Mouse (Mus musculus) erythroid progenitor cell, adult 5-6 weeks (primary cell): ENCODE results near the gene Cfap54. TPM values are rescaled to one million over a fixed set of nuclear protein-coding genes. Genes with fewer than 3 reads are reported as not detected.
A peak's percentile ranks its signal among the peaks of the same experiment; 100 is the strongest.

Experiments
- ATAC-seq: replicated peaks from 2 replicates; pipeline ENCODE4 v1.8.0; 2016; ENCODE audit warnings: moderate number of reproducible peaks, mild to moderate bottlenecking, moderate TSS enrichment, inconsistent platforms; ENCODE audit not compliant: poor library complexity, low FRiP score, severe bottlenecking
- total RNA-seq, 2 experiments: library from RNA; stranded (forward) in 1 of 2; stranded (reverse) in 1 of 2; fragments of 150-400 nt in 1 of 2; fragments of 186-747, 209-891 nt in 1 of 2; gene quantifications; 2 replicates each; pipeline versions ENCODE4 v1.2.3 to v1.2.4; 2015 to 2017; ENCODE audit warnings: low replicate concordance in 2 of 2

The Cfap54 gene
- total RNA-seq, 2 experiments from 2014 or later = 3.6 TPM; not detected in 1

DNA sequence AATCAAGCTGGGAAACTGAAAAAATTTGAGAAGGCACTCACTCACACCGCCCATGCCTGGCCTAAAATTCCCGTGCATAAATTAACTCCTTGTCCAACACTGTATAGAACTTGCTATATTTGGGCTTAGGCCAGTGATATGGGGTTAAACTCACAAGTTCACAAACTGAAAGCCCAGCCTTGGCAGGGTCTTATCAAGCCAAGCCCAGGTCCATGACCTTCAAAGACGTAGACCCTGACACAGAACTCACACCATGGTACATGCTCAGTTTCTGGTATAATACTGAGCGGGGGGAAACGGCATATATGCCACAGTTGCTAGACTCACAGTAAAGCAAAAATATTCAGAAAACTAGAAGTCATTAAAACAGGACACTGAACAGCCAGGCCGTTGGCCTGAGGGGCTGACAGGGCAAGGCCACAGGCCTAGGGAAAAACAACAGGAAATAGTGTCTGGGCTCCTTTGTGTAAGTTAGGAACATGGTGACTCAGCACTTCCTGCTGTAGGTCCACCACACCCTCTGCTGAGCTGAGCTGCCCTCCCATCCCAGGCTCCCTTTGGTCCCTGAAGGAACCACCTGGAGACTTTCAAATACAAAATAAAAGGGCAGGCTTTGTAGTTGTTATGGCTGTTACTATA lies 12.3 kb downstream of the Cfap54 start:
- ATAC-seq = peak; percentile 93

DNA sequence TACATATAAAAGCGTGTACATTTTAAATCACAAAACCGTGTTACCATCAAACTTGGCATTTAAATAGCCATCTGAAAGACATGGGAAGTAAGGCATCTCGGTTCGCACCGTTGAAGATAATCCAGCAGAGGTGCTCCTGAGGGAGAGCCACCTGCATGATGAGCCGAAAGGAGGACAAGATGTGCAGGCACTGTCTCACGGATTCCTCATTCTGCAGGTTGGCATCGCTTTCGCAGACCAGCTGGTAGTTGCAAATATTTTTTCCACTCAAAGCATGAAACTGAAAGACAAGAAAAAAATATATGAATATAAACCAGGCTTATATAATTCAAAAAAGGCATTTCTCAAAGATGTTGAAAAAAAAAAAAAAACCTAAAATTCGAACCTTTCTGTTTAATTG lies 16.4 kb downstream of the Cfap54 start:
- ATAC-seq = no peak

DNA sequence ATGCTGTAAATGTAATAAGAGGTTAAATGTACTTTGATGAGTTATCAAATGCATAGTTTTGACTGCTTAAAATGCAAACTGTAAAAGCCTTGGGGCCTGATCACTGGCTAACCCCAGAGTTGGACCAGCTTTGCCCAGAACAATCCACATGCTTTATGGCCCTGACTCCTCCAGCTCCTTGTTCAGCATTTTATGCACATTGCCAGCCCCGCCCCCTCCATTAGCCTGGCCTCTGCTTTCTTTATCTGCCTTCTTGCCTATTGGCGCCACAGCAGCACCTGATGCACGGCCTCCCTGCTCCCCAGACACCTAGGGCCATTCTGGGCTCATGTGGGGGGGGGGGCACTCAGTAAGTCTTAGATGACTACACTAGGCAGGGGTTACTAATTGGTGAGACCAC lies 17.8 kb downstream of the Cfap54 start:
- ATAC-seq = peak; percentile 52; the same call in 1 of the 2 replicates

- ATAC-seq = no peak
Observed at GRCm38 (mm10) chr10:93062395-93062794, 19.0 kb downstream of the Cfap54 start.

GRCm38 (mm10) chr10:93053867-93054266 lies 27.6 kb downstream of the Cfap54 start:
- ATAC-seq = no peak

- ATAC-seq = no peak
Observed at GRCm38 (mm10) chr10:93053315-93053714, 28.1 kb downstream of the Cfap54 start.

DNA sequence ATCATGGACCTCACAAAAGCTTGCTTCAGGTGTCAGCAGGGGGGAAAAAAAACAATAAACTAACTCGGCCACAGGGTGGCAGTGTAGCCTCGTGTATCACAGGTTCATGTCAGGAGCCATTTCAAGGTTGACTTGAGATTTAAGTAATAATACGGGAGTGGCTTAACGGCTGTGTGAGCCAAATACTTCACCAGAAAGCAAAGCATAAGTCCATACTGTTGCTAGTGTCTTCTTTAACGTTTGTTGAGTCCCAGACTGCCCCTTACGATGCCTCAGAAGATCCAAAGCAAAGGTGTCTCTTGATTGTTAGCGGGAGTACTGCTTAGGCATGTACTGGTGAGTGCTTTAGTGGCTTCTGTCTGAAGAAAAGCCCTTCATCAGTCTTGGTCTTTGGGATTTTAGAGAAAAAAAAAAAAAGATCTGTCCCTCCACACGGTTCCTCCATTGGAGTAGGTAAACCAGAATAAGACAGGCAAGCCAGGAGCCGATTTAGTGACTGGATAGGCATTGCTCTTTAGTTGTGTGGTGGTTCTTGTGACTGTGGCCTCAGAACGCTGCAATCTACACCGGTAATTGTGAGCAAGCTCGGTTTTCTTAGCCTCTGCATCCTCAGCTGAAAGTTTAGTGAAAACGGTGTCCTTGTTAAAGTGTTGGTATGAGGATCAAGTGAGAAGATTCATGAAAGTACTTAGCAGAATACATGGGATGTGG lies 30.2 kb downstream of the Cfap54 start:
- peak; percentile 78 for ATAC-seq

- no peak for ATAC-seq
Observed at GRCm38 (mm10) chr10:93050571-93050970, 30.8 kb downstream of the Cfap54 start.

GRCm38 (mm10) chr10:93043195-93043594 lies 38.2 kb downstream of the Cfap54 start:
- ATAC-seq = no peak

DNA sequence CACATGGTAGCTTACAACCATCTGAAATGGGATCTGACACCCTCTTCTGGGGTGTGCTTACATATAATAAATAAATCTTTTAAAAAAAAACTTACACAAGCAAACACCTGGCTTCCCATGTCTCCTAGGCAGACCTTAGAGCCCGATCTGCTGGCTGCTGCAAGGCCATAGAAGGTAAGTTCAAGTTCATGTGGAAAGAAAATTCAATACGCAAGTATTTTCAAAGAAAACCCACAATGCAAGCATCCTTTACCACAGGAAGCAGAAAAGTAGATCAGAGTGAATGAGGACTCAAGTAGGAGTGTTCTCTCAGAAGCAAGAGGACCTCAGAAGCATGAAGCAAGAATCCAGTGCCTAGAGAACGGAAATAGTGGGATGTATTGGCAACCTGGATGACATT lies 39.6 kb downstream of the Cfap54 start:
- ATAC-seq = no peak

DNA sequence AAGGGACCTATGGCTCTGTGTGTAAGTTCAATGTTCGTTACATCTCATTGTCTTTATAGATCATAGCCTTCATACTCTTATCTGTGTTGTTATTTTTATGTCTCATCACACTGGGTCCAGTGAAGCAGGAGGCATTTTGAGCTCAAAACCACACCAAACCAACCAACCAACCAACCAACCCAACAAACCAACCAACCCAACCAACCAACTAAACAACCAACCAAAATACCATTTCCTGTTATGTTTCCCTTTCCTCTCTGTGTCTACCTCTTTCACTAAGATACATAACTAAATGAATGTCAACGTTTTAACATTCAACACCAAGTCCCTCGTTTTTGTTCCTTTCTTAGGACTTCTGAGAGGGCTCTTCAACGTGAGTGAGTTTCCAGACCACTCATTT lies 40.0 kb downstream of the Cfap54 start:
- no peak for ATAC-seq

GRCm38 (mm10) chr10:93036532-93036931 lies 44.9 kb downstream of the Cfap54 start:
- ATAC-seq = no peak

GRCm38 (mm10) chr10:93035489-93035888 lies 45.9 kb downstream of the Cfap54 start:
- no peak for ATAC-seq

DNA sequence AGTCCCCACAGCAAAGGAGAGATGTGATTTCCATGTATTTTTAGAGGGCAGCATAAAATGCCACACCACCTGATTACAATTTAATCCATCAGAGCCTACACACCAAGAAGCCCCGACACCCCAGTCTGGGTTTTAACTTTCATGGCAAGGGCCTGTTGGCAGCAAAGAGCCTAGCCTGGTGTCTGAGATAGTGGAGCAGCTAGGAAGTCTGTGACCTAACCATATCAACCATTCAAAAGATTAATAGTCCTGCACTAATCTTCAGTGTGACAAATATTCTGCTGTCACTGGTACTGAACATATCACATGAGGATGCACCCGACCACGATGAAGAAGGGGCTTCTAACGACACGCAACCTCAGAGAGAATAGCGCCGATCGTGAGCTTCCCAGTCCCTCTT lies 58.1 kb downstream of the Cfap54 start:
- ATAC-seq = no peak

DNA sequence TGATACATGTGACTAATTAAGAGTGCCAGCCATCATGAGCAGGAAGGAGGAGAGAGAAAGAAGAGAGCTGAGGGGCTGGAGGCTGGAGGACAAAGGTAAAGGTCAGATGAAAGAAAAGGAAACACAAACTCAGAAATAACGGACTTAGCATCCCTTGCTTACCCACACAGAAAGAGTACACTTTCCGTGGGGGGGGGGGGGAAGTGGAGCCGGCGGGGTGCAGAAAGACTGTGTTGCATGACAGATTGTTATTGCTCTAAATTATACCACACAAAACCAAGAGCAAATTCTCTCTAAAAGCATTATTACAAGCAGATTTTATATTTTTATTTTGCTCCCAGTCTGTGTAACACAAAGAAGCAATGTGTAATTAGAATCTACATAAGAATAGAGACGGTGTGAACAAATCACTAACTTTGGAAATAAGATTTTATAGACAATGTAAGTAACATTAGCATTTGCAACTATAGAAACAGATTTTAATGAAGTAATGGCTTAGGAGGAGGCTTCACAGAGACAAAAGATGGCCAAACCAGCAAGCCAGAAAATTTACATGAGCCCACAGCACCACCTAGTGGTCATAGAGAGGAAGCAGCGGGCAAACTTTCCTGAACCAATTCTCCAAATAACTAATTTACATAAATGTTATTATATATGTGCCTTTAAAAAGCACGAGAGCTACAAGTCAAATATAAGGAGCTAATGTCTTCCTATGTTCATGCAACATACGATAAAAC lies 67.2 kb downstream of the Cfap54 start:
- ATAC-seq = no peak

DNA sequence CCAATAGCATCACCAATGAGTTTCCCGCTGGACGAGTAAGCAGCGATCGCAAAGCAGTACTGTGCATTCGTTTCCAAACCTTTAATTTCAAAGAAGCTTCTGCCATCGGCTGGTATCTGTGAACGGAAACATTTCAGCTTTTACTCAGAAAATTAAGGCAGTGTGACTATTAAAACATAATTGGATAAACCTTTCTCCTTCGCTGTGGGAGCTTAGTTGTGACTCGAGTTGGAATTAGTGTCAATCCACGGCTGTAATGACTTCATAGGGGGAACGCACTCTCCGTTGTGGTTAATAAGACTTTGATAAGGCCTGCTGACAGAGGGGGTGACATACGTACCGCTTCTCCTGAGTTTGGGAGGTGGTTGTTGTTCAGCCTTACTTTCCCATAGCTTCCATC lies 70.3 kb downstream of the Cfap54 start:
- no peak for ATAC-seq

DNA sequence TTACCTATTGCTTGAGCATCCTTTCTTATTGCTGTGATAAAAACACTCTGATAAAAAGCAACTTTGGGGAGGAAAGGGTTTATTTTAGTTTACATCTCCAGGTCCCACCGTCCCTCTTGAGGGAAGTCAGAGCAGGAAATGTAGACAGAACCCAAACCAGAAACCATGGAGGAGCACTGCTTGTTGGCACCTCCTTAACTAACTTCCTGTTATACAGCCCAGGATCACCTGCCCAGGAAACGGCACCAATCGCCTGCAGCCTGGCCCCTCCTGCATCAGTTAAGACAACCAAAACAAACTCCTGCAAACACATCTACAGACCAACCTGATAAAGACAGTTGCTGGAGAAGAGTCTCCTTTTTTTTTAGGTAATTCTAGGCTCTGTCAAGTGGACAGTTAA lies 74.4 kb downstream of the Cfap54 start:
- no peak for ATAC-seq

GRCm38 (mm10) chr10:93006405-93006804 lies 75.0 kb downstream of the Cfap54 start:
- no peak for ATAC-seq

DNA sequence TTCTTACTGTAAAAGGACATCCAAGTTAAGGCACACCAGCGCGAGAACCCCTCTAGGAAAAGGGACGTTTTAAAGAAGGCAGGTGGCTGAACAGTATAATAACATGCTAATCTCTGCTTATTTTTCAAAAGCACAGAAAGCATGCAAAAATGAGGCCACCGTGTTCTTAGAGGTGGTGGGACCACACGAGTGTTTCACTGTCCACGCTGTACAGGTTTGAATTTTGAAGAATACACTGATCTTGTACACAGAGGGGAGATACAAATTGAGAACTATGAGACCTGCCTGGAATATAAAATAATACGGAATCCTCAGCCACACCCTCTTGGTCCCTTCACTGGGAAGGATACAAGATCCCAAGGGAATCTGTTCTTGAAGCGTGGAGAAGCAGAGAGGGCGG lies 82.9 kb downstream of the Cfap54 start:
- ATAC-seq = no peak

DNA sequence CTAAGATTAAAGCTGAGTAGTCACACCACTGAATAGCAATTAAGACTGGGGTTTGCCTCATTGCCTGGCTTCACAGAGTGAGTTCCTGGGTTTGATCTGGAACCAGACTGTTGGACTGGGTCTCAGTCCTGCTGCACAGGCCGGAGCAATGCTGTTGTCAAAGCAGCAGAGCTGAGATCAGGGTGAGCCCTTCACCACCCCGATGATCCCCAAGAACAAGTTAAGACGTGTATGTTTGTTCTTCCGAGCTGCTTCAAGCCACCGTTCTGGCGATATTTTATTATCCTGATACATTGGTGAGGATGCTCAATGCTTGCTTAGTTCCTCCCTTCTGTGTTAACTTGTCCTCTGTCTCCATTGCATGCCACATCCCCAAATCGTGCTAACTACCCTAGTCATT lies 86.2 kb downstream of the Cfap54 start:
- ATAC-seq = no peak

DNA sequence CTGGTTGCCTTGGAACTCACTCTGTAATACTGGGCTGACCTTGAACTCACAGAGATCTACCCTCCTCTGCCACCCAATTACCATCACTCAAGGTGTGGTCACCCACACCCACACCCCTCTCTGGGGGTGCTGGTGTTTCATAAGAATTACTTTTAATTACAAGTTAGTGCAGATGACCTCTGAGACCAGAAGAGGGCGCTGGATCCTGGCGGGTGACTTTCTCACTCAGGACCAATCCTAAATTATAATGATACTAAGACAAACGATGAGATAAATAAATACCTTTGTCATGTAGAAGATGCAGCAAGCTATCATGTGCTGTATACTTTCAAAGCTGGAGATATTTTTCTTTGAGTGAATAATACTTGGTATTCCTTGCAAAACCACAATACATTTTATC lies 87.1 kb downstream of the Cfap54 start:
- ATAC-seq = no peak
